Mouse (Mus musculus): ENCODE results near the gene Gtf2ird2.

Gene Gtf2ird2

GRCm38 (mm10) chr5:134270566-134270965 lies 86.7 kb downstream of the Gtf2ird2 start:
- no peak for DNase-seq

GRCm38 (mm10) chr5:134271421-134271820 lies 87.6 kb downstream of the Gtf2ird2 start:
- DNase-seq: no peak

- DNase-seq: no peak
These were observed 88.9 kb downstream of the Gtf2ird2 start for GRCm38 (mm10) chr5:134272761-134273160.

- no peak for DNase-seq
These were observed 89.9 kb downstream of the Gtf2ird2 start for GRCm38 (mm10) chr5:134273761-134274160.
